Mouse (Mus musculus) bone marrow macrophage, adult 2 months (primary cell): ENCODE measurements around the gene Tsfm. TPM values are rescaled to one million over a fixed set of nuclear protein-coding genes. Genes with fewer than 3 reads are reported as not detected.

Source experiments
- H3K27ac ChIP-seq: 2 replicates; pipeline ENCODE4 v1.5.1; 2012; ENCODE audit warnings: low read depth, low read length; ENCODE audit not compliant: insufficient read depth
- H3K4me1 ChIP-seq: 2 replicates; pipeline ENCODE4 v1.6.1; 2012; ENCODE audit warnings: low read length; ENCODE audit not compliant: control insufficient read depth, insufficient read depth
- H3K4me3 ChIP-seq: 2 replicates; pipeline ENCODE4 v1.5.1; 2012; ENCODE audit warnings: mild to moderate bottlenecking, low read length, moderate library complexity; ENCODE audit not compliant: insufficient read depth
- CTCF ChIP-seq: IDR thresholded peaks from 2 replicates; pipeline ENCODE4 v1.5.1; 2012; ENCODE audit warnings: low read depth, mild to moderate bottlenecking, low read length, moderate library complexity
- POLR2A ChIP-seq: IDR thresholded peaks from 2 replicates; pipeline ENCODE4 v1.6.1; 2012; ENCODE audit warnings: mild to moderate bottlenecking, low read depth, low read length, borderline replicate concordance
- polyA plus RNA-seq: library from polyadenylated mRNA; stranded (reverse); fragments of >200 nt; gene quantifications from 2 replicates; pipeline ENCODE4 v1.2.4, GENCODE M21; 2012; ENCODE audit not compliant: missing spikeins, insufficient read depth, insufficient read length

Tsfm gene
- 12.9 and 16.4 TPM in 2 replicates for polyA plus RNA-seq

DNA sequence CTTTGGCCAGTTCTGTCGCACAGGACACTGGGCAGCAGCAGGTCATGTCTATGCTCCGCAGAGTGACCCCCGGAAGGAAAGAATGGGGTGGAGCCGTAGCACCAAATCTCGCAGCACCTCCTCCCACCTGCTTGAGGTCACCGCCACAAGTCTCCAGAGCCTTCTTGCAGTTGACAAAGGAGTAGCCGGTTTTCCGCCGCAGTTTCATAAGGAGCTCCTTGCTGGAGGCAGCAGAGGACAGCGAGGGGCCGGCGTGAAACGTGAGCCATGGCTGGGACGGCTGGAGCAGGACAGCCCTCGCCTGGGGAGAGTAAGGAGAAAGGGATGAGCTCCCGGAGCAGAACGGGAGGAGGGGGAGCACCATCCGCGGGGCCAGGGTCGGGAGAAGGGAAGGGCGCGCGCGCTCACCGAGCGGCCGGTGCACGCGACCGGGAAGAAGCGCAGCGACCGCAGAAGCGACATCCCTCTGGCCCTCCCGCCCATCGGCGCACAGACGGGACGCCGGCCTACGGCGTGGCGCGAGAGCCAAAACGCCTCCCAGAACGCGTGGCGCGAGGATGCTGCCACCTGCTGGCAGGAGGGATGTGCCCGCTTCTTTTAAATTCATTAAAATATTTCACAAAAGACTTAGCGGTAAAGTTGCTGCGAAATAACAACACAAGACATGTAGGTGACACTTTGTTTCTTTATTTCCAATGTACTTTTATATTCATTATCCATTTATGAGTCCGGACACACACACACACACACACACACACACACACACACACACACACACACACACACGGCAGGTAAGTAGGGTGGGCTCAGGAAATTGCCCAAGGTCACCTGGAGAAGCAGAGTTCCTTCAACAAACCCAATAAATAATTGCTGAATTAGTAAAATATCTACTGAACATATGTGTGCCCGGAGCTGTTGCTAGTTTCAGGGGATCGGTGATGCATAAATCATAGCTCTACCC lies at the start of gene Tsfm:
TSS of gene Tsfm (minus strand) at position 505 of the 961 bp plus-strand sequence.
- TF ChIP-seq CTCF (peak; percentile 86), POLR2A (no peak; the same call in 1 of the 2 replicates)
- H3K4me1 ChIP-seq: no peaks in the 10 kb centered on the region
- H3K27ac ChIP-seq: peak within 1 kb of the TSS; percentile 52
- H3K4me3 ChIP-seq: peak within 1 kb of the TSS; percentile 95

DNA sequence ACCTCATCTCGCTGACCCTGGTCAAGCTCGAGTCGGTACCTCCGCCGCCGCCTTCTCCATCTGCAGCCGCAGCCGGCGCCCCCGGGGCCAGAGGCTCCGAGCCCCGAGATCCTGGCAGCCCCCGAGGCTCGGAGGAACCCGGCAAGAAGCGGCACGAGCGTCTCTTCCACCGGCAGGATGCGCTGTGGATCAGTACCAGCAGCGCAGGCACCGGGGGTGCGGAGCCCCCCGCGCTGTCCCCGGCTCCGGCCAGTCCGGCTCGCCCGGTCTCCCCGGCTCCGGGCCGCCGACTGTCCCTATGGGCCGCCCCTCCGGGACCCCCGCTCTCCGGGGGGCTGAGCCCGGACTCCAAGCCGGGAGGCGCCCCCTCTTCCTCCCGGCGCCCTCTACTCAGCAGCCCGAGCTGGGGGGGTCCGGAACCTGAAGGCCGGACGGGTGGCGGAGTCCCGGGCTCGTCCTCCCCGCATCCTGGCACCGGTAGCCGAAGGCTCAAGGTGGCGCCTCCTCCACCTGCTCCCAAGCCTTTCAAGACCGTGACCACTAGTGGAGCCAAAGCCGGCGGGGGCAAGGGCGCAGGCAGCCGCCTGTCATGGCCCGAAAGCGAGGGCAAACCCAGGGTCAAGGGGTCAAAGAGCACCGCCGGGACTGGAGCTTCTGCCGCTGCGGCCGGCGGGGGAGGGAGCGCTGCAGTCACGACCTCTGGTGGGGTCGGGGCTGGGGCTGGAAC lies 49.2 kb upstream of the Tsfm start:
- no peak overlapping the region for H3K4me3 ChIP-seq
- no peak overlapping the region for H3K27ac ChIP-seq
- 0 out of 2 replicates have a peak, but pooled peaks cover 3% of the 10 kb centered on the region for H3K4me1 ChIP-seq
- TF ChIP-seq POLR2A (no peak), CTCF (no peak)

DNA sequence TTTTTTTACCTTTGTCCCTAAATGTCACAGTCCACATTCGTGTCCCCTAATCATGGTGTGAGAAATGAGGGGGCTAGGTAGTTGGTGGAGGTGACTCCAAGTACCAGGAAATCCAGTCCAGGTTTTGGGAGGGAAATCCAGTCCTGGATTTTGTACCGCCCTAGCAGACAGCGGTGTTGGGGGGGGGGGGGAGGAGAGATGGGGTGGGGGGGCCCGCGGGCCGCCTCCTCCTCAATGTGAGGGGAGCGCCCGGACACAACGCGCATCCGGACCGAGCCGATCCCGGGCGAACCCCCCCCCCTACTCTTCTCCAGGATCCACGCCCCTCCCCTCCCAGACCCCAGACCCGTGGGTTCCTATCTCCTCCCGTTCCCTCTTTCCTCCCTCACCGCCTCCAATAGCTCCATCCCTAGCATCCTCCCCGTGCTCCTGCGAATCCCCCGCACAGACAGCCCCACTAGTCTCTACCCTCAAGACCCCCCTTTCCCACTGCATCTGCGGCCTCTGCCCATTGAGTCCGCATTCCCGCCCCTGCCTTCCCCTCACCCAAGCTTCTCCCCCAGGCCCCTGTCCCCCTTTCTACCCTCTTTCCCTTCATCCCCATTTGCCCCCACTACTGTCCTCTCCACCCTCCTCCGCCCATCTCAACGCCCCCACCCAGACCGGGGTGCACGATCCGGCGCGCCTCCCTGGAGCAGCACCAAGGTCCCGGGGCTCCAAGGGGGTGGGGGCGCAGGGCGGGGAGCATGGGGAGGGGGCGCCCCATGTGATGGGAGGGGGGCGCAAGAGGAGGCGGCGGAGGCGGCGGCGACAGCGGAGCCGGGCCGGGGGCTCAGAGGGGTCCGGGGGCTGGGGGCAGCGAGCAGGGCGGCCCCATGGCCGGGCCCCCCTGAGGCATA lies 48.3 kb upstream of the Tsfm start:
- H3K27ac ChIP-seq: no peak overlapping the region
- 0 out of 2 replicates have a peak, but pooled peaks cover 3% of the 10 kb centered on the region for H3K4me1 ChIP-seq
- no peak overlapping the region for H3K4me3 ChIP-seq
- TF ChIP-seq CTCF: no peak
- TF ChIP-seq POLR2A: no peak

DNA sequence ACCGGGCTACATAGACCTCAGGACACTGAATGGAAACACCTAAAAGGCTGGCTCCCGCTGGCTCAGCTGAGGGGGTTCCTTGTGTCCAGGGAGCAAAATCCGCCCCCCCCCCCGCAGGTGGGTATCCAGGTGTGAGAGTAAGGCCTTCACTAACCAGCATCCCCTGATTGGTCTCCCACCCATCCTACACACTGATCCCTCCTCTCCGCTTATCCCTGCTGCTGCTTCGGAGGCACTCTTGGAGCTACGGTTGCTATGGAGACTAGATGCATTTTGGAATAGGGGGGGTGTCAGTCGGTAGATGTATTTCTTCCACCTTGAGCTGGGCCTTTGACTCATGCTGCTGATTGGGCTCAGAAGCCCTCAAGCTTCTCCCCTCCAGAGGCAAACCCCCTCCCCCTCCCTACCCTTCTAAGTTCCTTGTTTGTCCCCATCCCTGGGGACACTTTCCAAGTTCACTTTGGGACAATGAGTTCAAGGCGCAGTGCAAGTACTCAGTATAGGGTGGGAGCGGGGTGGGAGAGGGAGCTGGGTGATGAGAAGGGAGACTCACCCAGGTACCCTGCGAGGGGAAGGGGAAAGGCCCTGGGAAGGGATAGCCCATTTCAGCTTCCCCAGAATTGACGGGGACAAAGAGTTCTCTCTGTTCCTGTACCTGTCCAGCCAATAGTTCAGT lies 47.5 kb upstream of the Tsfm start:
- H3K4me3 ChIP-seq: no peak overlapping the region
- no peak overlapping the region for H3K27ac ChIP-seq
- H3K4me1 ChIP-seq: 0 out of 2 replicates have a peak, but pooled peaks cover 3% of the 10 kb centered on the region
- no peak for TF ChIP-seq POLR2A
- TF ChIP-seq CTCF: no peak

DNA sequence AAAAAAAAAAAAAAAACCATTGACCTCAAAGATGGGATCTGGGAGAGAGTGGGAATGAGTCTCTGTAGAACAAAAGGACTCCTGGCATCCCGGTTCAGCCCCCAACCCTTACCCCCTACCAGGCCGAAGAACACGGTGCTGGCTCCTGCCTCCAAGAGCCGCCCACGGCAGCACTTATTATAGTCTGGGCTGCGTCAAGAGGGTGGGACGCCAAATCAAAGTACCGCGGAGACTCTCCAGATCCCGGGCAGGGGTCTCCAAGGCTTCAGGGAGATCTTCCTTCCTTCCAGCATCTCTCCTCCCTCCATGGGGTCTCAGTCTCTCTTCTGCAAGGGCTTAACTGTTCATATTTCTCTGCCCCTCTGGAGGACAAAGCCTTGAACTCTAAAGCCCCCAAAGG lies 46.9 kb upstream of the Tsfm start:
- H3K4me1 ChIP-seq: 0 out of 2 replicates have a peak, but pooled peaks cover 3% of the 10 kb centered on the region
- H3K27ac ChIP-seq: no peak overlapping the region
- no peak overlapping the region for H3K4me3 ChIP-seq
- TF ChIP-seq CTCF (no peak), POLR2A (no peak)

DNA sequence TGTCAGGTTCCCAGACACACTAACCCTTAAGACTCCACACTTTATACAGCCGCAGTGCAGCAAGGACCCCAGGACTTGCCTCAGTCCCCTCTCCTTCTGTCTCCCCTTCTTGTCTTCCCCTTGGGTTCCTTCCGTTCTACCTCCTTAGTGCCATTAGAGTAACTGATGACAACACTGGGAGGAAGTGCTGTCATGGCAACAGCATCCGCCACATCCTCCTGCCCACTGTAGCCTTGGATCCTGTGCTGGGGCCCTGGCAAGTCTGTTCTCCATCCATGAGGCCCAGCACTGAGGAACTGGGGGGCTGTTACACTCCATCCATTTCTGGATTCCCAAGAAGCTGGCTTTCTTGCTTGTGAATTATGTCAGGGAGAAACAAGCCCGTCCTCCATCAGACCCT lies 45.4 kb upstream of the Tsfm start:
- Histone ChIP-seq H3K4me3 (no peak overlapping the region), H3K4me1 (peaks cover 6% of the 10 kb centered on the region; the same call in 1 of the 2 replicates), H3K27ac (no peak overlapping the region)
- TF ChIP-seq CTCF: no peak
- no peak for TF ChIP-seq POLR2A

DNA sequence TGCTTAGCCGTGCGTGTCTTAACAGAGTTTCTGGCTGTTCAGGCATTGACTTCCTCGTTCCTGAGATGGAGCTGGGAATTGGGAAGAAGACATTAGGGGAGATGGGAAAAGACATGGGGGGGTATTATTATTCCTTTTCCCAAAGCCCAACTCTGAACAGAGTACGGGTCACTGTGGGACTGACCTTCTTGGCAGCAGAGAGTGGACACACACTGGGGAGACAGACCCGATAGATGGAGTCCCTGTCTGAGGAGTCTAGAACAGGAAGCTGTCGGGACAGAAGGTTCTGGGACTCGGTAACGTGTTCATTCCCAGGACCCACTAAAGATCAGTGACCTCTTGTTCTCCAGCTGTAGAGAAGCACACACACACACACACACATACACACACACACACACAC lies 45.0 kb upstream of the Tsfm start:
- TF ChIP-seq POLR2A: no peak
- no peak for TF ChIP-seq CTCF
- Histone ChIP-seq H3K4me1 (peaks cover 7% of the 10 kb centered on the region; the same call in 1 of the 2 replicates), H3K27ac (no peak overlapping the region), H3K4me3 (no peak overlapping the region)

DNA sequence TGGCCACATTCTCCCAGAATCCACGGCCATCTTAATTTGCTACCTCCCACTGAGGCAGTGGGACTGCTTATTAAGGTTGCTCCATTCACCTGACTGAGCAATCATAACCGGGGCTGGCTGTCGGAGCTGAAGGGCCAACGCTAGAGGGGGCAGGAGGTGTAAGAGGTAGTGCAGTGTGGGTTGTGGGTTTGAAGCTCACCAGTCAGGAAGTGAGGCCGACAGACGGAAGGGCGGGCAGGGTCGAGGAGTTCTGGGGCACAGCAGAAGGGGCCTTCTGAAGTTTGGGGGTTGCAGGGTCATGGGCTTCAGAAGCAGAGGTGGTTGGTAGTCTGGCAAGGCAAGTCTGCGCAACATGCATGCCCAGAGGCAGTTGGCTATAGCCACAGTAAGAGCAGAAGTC lies 44.4 kb upstream of the Tsfm start, which contains the start of gene Agap2:
TSS of gene Agap2 (plus strand) at position 205 of the 400 bp plus-strand sequence.
- Histone ChIP-seq H3K4me1 (peaks cover 7% of the 10 kb centered on the region; the same call in 1 of the 2 replicates), H3K27ac (no peak within 1 kb of the TSS), H3K4me3 (no peak within 1 kb of the TSS)
- TF ChIP-seq POLR2A: no peak
